Mouse (Mus musculus) liver, embryonic 11.5 days (tissue): ENCODE results near the gene Rapgefl1. TPM values are rescaled to one million over a fixed set of nuclear protein-coding genes. Genes with fewer than 3 reads are reported as not detected.
A peak's percentile ranks its signal among the peaks of the same experiment; 100 is the strongest.

Experiments used
- ATAC-seq: fragments of 200-750 bp; cut with Nextera tagmentation; replicated peaks from 2 replicates; pipeline ENCODE4 v1.8.0; 2017; ENCODE audit warnings: moderate number of reproducible peaks, mild to moderate bottlenecking, moderate TSS enrichment, moderate library complexity; ENCODE audit not compliant: low FRiP score
- DNase-seq: peaks from one replicate; pipeline ENCODE4 v3.0.0-alpha.2; 2017; ENCODE audit warnings: low spot score
- H3K27ac ChIP-seq: fragments of 300-500 bp; sonication (generic); 2 replicates; pipeline ENCODE4 v1.5.1; 2014; ENCODE audit warnings: mild to moderate bottlenecking, low read depth, low read length, control low read depth
- H3K27me3 ChIP-seq: fragments of 300-500 bp; sonication (generic); replicated peaks from 2 replicates; pipeline ENCODE4 v1.6.1; 2014; ENCODE audit warnings: low read length, mixed read lengths; ENCODE audit not compliant: control insufficient read depth, insufficient read depth
- H3K36me3 ChIP-seq: fragments of 300-500 bp; sonication (generic); 2 replicates; pipeline ENCODE4 v1.6.1; 2014; ENCODE audit warnings: mild to moderate bottlenecking, low read length, moderate library complexity, mixed read lengths; ENCODE audit not compliant: control insufficient read depth, insufficient read depth
- H3K4me1 ChIP-seq: fragments of 300-500 bp; sonication (generic); replicated peaks from 2 replicates; pipeline ENCODE4 v1.6.1; 2014; ENCODE audit warnings: low read length, mixed read lengths; ENCODE audit not compliant: control insufficient read depth, insufficient read depth
- H3K4me2 ChIP-seq: fragments of 300-500 bp; sonication (generic); 2 replicates; pipeline ENCODE4 v1.6.1; 2014; ENCODE audit warnings: mild to moderate bottlenecking, control low read depth, moderate library complexity
- H3K4me3 ChIP-seq: fragments of 300-500 bp; sonication (generic); 2 replicates; pipeline ENCODE4 v1.5.1; 2014; ENCODE audit warnings: low read depth, low read length, control low read depth
- H3K9ac ChIP-seq: fragments of 300-500 bp; sonication (generic); 2 replicates; pipeline ENCODE4 v1.6.1; 2014; ENCODE audit warnings: low read depth, low read length, control low read depth
- H3K9me3 ChIP-seq: fragments of 300-500 bp; sonication (generic); 2 replicates; pipeline ENCODE4 v1.6.1; 2016; ENCODE audit warnings: low read length, inconsistent platforms, mixed read lengths; ENCODE audit not compliant: control insufficient read depth
- WGBS: fragments of 180-500 bp; shearing (Covaris S2); extraction: QIAGEN DNeasy Blood & Tissue Kit; methylation state at CpG from one replicate; pipeline ENCODE4 v1.1.7; 2014; 5-methylcytosine and 5-hydroxymethylcytosine counted together
- polyA plus RNA-seq: library from polyadenylated mRNA; unstranded; fragments of >200 nt; fragmentation: Nextera tagmentation; extraction: Ambion mirVana; gene quantifications from 2 replicates; pipeline ENCODE4 v1.2.1, GENCODE M21; 2014

Gene Rapgefl1
- polyA plus RNA-seq, 1 experiment from 2014 or later, result 0.55 TPM

- ATAC-seq (no peak), DNase-seq (no peak)
- Histone ChIP-seq H3K27ac (no peak overlapping the region), H3K9ac (0 out of 2 replicates have a peak overlapping the region, but pooled peaks have one; percentile 22), H3K4me3 (no peak overlapping the region), H3K4me2 (no peak overlapping the region), H3K4me1 (peaks cover 33% of the 10 kb centered on the region), H3K9me3 (no peaks in the 10 kb centered on the region), H3K27me3 (no peaks in the 10 kb centered on the region), H3K36me3 (no peaks in the 10 kb centered on the region)
- WGBS, result 81% methylated on average over 1 of the region's 1 CpGs
Observed at GRCm38 (mm10) chr11:98791448-98791847, 45.1 kb upstream of the Rapgefl1 start.

- Histone ChIP-seq H3K36me3 (no peaks in the 10 kb centered on the region), H3K9me3 (no peaks in the 10 kb centered on the region), H3K4me2 (no peak overlapping the region), H3K4me3 (no peak overlapping the region), H3K27me3 (no peaks in the 10 kb centered on the region), H3K27ac (peak overlapping the region; percentile 4; the same call in 1 of the 2 replicates), H3K9ac (no peak overlapping the region), H3K4me1 (peaks cover 34% of the 10 kb centered on the region)
- WGBS, result 20% methylated on average over 4 of the region's 4 CpGs
- DNase-seq (no peak), ATAC-seq (no peak)
Observed at GRCm38 (mm10) chr11:98792081-98792480, 44.5 kb upstream of the Rapgefl1 start.

- peak overlapping the region; percentile 84 for H3K4me2 ChIP-seq
- H3K9me3 ChIP-seq, result no peaks in the 10 kb centered on the region
- no peaks in the 10 kb centered on the region for H3K27me3 ChIP-seq
- DNase-seq (no peak), ATAC-seq (peak; percentile 70)
- peak overlapping the region; percentile 100 for H3K27ac ChIP-seq
- H3K9ac ChIP-seq, result peak overlapping the region; percentile 100
- H3K4me3 ChIP-seq, result peak overlapping the region; percentile 100
- H3K36me3 ChIP-seq, result peaks cover 18% of the 10 kb centered on the region
- WGBS, result under 1% methylated on average over 28 of the region's 30 CpGs
- peaks cover 46% of the 10 kb centered on the region for H3K4me1 ChIP-seq
Observed at GRCm38 (mm10) chr11:98794469-98795014, 42.0 kb upstream of the Rapgefl1 start.

GRCm38 (mm10) chr11:98795015-98795713 lies 41.4 kb upstream of the Rapgefl1 start, which contains the start of gene Msl1:
TSS of gene Msl1 (plus strand) at chr11:98795516.
- Histone ChIP-seq H3K9me3 (no peaks in the 10 kb centered on the region), H3K4me2 (peak within 1 kb of the TSS; percentile 84), H3K27me3 (no peaks in the 10 kb centered on the region), H3K36me3 (peaks cover 18% of the 10 kb centered on the region), H3K27ac (peak within 1 kb of the TSS; percentile 100), H3K9ac (peak within 1 kb of the TSS; percentile 100), H3K4me1 (peaks cover 41% of the 10 kb centered on the region), H3K4me3 (peak within 1 kb of the TSS; percentile 100)
- WGBS, result under 1% methylated on average over 73 of the region's 89 CpGs
- ATAC-seq (peak; percentile 75), DNase-seq (peak; percentile 92)

GRCm38 (mm10) chr11:98795714-98796514 lies 40.7 kb upstream of the Rapgefl1 start:
- Histone ChIP-seq H3K27me3 (no peaks in the 10 kb centered on the region), H3K9ac (peak overlapping the region; percentile 100), H3K9me3 (no peaks in the 10 kb centered on the region), H3K4me1 (peaks cover 41% of the 10 kb centered on the region), H3K4me2 (peak overlapping the region; percentile 84), H3K36me3 (peaks cover 25% of the 10 kb centered on the region), H3K27ac (peak overlapping the region; percentile 100), H3K4me3 (peak overlapping the region; percentile 100)
- DNase-seq (peak; percentile 75), ATAC-seq (peak; percentile 44)
- WGBS, result under 1% methylated on average over 66 of the region's 74 CpGs

GRCm38 (mm10) chr11:98796515-98797216 lies 39.9 kb upstream of the Rapgefl1 start:
- peaks cover 37% of the 10 kb centered on the region for H3K4me1 ChIP-seq
- H3K4me3 ChIP-seq, result peak overlapping the region; percentile 100
- H3K27me3 ChIP-seq, result no peaks in the 10 kb centered on the region
- H3K27ac ChIP-seq, result peak overlapping the region; percentile 100
- H3K9me3 ChIP-seq, result no peaks in the 10 kb centered on the region
- peaks cover 32% of the 10 kb centered on the region for H3K36me3 ChIP-seq
- peak; percentile 82 for DNase-seq
- 5% methylated on average over 23 of the region's 23 CpGs for WGBS
- H3K9ac ChIP-seq, result peak overlapping the region; percentile 100
- ATAC-seq, result peak; percentile 27
- peak overlapping the region; percentile 84 for H3K4me2 ChIP-seq

GRCm38 (mm10) chr11:98797306-98797705 lies 39.3 kb upstream of the Rapgefl1 start:
- Histone ChIP-seq H3K36me3 (peaks cover 38% of the 10 kb centered on the region), H3K4me3 (peak overlapping the region; percentile 100), H3K4me2 (peak overlapping the region; percentile 84), H3K9ac (peak overlapping the region; percentile 100), H3K9me3 (no peaks in the 10 kb centered on the region), H3K4me1 (peaks cover 32% of the 10 kb centered on the region), H3K27me3 (no peaks in the 10 kb centered on the region), H3K27ac (0 out of 2 replicates have a peak overlapping the region, but pooled peaks have one; percentile 30)
- ATAC-seq (no peak), DNase-seq (no peak)
- 16% methylated on average over 5 of the region's 5 CpGs for WGBS

- DNase-seq (no peak), ATAC-seq (no peak)
- WGBS, result 75% methylated on average over 4 of the region's 4 CpGs
- no peak overlapping the region for H3K27ac ChIP-seq
- peak overlapping the region; percentile 100 for H3K4me3 ChIP-seq
- H3K4me1 ChIP-seq, result peaks cover 32% of the 10 kb centered on the region
- no peaks in the 10 kb centered on the region for H3K9me3 ChIP-seq
- H3K36me3 ChIP-seq, result peaks cover 43% of the 10 kb centered on the region
- no peaks in the 10 kb centered on the region for H3K27me3 ChIP-seq
- peak overlapping the region; percentile 100 for H3K9ac ChIP-seq
- H3K4me2 ChIP-seq, result peak overlapping the region; percentile 84
Observed at GRCm38 (mm10) chr11:98797909-98798308, 38.7 kb upstream of the Rapgefl1 start.
